Mouse (Mus musculus): Measurements from ENCODE around the gene Gdf11.

GRCm38 (mm10) chr10:128848426-128848825 is 43.1 kb downstream of the Gdf11 start:
- TF ChIP-seq EP300 (IDR thresholded peaks at IDR 0.05; ENCODE audit: low read depth), result no peak
- TF ChIP-seq CTCF (IDR thresholded peaks at IDR 0.05; ENCODE audit: low read depth), result no peak
